Mouse (Mus musculus) MN1 (cell line): ENCODE measurements around the gene Rpl26.
A peak's percentile ranks its signal among the peaks of the same experiment; 100 is the strongest.

ENCODE experiments used
- DNase-seq: peaks from one replicate; pipeline ENCODE4 v3.0.0-alpha.2; 2016; ENCODE audit warnings: low spot score

Rpl26 gene

DNA sequence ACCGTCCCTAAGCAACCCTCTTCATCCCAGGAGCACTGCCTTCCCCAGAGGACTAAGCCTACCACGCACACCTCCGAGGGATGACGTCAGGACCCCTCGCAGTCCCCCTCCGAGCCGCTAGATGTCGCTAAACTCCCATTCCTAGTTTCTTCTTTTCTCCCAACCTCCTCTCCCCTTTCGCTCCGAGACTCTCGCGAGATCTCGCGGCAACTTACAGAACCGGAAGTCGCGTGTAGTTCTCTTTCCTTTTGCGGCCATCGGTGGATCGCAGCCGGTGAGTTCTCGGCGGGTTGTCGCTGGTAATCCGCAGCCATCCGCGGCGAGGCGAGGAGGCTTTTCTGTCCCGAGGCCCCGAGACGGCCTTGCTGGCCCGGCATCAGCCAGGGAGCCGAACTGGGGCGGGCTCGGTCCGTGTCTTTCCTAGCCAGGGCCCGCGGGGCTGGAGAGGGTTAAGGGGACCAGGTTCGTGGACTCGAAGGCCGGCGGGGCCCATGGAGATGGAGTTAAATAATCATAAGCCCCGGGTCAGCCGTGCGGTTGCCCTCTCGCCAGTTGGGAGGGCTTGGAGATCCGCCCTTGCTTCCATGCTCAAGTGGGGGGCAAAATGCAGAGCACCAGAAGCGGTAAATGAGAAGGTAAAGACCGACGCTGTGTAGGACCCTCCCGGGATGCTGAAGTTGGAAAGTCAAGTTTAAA lies at the start of gene Rpl26:
Rpl26 (plus strand) TSS at position 233 of the 696 bp plus-strand sequence.
- DNase-seq: peak; percentile 98

DNA sequence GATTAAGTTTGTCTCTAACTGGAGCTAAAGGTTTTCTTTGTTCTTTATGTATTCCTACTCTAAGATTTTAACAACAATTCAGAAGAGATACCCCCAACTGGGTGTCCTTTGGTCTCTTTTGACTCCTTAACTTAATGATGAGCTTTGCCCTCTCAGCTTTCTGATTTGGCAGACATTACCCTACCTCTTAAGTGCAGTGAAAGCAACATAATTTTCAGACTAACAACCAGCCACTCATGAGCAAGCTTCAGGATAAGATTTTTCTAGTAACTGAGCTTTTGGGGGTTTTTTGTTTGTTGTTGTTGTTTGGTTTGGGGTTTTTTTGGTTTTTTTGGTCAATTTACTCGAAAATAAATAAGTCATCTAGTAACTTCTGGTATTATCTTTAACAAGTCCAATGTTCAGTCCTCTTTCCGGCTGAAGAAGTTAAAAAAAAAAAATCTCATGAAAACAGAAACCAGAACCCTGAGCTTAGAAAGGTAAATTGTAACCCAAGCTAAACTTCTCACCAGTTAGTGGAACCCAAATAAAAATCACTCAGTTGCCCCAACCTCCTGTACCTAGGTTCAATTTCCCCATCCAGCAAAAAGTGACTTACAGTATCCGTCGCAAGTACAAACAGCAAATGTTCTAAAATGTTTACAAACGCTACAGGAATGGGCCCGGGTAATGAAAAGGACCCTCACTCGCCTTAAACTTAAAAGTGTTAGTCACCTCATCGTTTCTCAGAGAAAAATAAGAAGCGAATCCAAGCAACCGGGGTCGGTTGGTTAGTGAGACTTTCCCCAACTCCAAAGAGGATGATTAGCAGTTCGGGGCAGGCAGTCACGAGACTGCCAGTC lies 49.5 kb upstream of the Rpl26 start:
- DNase-seq: no peak

DNA sequence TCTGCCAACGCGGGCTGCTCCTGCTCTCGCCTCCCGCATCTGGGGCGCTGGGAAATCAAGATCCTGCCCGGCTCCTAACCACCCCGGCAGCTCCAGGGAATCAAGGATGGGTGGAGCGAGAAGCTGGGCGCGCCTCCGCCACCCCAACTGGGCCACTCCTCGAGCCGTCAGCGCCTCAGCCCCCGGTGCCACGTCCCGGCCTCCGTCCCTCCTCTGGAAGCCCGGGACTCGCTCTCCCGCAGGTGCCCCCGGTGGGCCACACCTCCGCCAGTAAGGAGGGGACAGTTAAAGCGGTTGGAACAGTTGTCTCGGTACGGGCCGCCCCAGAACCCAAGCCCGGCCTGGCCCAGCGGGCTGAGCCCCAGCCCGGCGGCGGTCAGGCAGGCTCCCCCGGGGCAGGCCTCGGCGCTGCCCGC lies 48.9 kb upstream of the Rpl26 start:
- peak; percentile 79 for DNase-seq

DNA sequence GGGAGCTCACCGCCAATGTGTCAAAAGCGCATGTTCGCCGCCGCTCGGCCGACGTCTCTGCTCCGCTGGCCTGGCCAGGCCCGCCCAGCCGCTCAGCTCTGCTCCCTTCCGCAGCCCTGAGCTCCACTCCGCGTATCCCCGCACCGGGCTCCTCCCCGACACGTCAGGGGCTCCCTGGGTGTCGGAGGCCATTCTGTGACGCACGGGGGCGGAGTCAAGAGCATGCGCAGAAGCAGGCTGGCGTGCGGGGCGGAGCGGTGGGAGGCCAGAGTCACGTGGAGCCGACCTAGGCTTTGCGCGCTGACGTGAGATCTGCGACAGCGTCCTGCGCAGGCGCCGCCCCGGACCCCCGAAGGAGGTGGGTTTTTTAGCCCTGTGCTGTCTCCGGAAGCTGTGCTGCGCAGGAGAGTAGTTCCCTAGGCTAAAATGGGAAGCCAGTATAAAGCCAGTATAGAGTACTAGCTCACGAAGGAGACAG lies 48.4 kb upstream of the Rpl26 start:
- peak; percentile 99 for DNase-seq

DNA sequence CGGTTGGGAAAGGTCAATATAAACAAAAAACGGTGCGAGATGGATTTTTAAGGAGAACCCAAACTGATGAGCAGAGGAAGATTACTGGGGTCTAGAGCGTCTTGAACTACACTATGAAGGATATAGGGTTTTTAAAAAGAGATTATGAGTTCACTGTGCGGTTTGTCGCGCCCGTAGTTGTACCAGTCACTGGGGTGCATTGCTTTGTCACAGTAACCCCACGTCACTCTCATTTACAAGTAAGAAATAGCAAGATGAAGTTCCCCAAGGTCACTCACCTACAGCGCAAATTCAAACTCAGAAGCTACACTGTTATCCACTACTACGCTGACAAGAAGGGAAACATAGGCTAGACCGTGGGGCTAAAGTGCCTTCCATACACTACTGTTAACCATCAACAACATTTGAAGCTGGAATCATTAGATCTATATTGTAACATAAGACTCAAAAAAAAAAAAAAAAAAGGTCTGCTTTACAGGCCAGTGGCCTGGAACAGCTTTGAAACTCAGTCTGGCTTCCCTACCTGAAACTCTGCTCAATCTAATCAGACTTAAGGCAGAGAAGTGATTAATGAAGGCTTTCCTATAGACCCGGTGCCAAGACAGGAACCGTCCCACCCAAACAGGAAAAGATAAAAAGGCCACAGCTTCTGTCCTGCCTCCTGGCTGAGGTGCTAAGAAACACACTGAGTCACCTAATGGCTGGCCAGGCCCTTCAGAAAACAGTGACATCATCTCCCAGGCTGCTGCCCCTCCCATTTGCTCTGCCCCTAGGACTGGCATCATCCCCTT lies 47.6 kb upstream of the Rpl26 start:
- DNase-seq: peak; percentile 88

DNA sequence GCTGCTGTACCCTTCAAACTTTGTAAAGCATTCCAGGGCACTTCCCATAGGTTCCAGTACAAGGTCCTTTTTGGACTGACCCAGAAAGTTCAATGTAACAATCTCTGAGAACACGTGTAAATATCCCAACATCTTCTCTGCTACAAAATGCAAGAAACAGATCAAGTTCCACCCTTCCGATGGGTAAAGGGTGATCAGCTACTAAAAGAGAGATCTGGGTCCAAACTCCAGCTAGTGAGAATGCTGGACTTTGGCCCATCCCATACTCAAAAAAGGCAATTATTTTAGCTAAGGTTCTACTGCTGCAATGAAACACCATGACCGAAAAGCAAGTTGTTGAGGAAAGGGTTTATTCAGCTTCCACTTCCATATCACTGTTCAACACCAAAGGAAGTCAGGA lies 46.8 kb upstream of the Rpl26 start:
- no peak for DNase-seq

DNA sequence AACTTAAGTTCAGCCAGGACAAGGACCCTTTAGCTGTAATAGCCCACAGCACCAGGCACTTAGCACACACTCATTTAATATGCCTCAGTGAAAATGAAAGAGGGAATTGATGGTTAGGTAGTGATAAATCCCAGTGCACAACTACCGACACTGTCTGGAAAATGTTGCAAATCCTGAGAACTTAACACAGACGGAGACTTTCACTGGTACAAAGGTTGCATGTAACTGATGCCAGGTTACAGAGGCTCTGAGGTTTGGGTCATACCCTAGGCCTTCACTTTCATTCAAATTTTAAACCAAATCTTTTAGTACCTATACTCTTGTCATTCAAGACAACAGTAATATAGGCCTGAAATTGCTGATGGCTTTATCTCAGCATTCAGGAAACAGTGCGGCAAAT lies 44.1 kb upstream of the Rpl26 start:
- no peak for DNase-seq

DNA sequence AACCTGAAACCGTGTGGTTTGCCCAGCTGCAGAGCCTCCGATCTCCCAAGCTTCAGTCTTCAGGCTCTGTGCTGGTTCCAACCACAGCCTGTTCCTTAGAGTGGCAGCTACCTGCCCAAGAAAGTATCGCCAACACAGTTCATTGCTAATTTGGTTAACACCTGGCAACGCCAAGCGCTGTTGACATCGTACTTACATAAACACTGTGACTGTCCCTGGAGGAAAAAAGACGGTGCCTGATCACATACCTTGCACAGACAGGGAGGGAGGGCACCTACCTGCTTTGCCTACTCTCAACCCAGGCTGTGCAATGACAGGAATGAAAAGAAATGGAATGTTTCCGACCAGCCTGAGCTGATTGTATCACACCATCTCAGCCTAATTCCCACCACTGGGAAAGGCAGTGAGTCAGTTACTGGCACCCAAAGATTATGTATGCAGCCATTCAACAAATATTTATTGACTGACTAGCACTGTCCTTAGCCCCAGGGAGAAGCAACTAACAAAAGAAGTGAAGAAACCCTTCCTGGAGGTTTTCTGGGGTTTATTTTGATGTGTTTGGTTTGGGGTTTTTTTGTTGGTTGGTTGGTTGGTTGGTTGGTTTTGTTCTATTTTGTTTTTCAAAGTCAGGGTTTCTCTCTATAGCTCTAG lies 41.3 kb upstream of the Rpl26 start:
- no peak for DNase-seq

DNA sequence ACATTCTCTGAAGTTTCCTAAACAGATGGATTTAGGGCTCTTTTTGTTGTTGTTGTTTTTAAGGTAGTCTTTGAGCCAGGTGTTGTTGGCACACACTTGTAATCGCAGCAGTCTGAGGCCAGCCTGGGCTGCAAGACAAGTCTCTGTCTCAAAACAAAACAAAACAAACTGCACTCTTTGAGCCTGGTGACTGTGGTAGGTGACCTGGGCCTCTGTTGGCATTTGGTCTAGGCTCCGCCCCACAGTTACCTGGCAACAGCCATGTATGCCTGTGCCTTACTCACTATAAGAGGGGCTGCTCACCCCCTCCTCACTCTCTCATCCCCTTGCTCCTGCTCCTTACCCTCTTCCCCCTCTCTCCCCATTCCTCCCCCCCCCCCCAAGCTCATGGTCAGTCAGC lies 39.1 kb upstream of the Rpl26 start:
- DNase-seq: no peak

DNA sequence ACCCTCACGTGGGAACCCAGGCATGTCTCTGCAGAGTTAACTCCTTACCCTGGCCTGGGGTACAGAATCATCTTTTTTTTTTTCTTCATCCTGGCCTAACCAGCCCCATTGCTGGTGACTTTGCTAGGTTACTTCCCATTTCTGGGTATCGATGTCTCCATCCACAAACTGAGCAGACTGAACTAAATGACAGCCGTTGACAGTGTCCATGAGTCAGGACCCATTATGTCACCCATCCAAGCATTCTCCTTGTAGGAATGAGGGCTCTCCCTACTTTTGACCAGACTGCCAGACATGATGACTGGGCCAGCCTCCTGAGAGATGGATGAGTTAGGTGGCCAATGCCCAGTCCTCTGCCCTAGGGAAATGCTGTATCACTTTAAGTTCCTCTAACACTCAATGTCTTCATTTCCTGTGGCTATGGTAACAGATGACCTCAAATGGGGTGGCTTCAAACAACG lies 37.7 kb upstream of the Rpl26 start:
- no peak for DNase-seq

DNA sequence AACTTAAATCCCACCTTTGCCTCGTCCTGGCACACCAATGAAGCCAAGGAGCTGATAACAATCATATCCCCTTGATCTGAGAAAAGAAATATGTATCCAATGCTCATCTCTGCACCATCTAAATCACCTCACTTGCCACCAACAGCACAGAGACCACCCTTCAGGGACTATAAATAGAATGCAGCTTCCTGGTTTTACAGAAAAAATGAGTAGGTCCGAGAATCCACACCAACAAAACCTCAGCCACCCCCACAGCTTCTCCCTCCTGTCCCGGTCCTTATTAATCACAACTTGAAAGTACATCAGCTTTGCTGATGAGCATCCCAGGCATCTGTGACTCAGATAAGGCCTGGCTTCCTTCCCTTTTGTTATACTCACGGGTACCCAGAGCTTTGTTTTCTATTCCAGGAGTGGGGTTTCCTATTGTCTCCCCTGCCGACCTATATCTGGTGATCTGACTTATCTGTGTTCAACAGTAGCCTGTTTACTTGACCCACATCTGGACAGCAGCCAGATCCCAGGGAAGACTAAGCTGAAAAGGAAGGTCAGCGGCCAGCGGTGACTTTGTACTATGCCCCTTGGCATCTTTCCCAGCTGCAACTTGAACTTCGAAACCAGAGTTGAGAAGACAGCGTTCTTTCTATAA lies 36.7 kb upstream of the Rpl26 start:
- peak; percentile 57 for DNase-seq

DNA sequence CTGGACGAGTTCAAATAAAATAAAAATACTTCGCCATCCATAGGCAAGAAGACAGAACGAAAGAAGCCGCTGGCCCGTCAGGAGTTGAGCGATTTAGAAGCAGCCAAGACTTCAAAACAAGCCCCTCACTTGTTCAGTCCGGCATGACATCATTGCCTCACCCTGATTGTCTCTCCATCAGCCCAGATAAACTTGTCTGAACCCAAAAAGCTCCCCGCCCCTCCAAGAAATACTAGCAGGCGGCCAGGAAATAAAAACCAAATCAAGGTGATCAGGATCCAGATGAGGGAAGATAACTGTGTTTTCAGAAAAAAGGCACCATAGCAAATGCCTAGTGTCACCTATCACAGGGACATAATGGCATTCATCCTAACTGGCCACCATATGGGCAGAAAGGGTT lies 30.1 kb upstream of the Rpl26 start:
- DNase-seq: no peak

DNA sequence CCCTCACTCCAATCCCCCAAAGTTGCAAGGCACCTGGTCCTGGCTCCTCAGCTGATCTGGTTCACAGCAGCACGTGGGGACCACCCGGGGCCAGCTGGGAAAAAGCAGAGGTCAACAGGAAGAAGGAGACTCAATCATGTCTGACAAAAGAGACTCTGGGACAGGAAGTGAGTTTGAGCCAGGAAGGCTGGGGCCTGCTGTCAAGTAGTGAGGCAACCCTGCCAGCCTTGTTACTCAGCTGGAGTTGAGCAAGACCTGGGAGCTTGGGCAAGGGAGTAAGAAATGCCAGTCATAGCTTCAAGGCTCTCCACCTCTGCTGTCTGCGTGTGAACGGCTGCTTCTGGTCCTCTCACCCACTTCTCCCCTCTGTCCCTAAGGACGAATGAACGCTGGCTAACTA lies 29.6 kb upstream of the Rpl26 start, which contains the start of gene Ndel1:
Ndel1 (minus strand) TSS at position 111 of the 400 bp plus-strand sequence.
- DNase-seq: no peak

DNA sequence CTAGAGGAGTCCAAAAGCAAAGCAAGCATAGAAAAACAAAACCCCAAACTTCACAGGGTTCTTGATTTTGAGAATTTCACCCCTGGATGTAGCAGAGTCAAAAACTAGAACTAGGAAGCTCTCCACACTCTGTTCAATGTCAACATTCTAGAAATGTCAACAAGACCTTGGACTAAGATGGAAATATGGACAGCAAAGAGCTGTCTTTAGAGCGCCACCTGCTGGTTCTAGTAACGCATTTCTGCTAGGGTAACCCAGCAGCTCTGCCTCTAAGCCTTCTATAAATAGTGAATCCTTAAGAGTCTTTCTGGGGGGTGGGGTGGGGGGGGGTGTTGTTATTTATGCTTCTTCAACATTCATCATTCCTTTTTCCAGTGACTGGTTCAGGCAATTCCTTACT lies 26.5 kb upstream of the Rpl26 start:
- peak; percentile 79 for DNase-seq

DNA sequence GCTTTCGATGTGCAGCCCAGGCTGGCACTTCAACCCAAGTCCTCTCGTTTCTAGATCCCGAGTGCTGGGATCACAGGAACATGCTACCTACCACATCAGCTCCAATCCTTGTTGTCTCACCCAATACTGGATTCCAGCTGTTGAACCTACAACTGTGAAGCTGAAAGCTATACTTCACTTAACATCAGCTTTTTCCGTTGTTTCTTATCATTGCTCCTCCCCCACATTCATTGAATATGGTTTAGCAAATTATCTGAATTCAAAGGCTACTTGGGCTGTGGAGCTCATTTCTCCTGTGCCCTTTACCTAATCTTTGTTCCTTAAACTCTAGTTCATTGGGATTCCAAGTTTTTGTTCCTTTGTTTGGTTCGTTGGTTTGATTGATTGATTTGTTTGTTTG lies 22.6 kb upstream of the Rpl26 start:
- no peak for DNase-seq

DNA sequence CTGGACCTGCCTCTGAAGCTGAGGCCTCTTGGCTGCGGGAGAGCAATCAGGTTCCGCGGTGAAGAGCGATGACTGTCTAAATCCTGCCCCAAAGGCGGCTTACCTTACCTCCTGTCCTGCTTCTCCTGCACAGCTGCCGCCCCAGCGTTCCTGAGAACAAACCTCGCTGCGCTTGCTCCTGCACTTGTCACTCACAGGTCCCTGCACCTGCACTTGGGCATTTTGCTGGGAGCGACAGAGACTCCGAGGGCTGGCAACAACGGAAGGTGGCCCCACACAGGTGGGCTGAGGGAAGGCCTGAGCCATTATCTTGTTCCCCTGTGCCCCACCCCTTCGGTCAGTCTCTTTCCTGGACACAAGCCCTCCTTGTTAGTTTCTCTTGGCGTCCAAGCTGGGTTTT lies 19.3 kb upstream of the Rpl26 start:
- DNase-seq: no peak

DNA sequence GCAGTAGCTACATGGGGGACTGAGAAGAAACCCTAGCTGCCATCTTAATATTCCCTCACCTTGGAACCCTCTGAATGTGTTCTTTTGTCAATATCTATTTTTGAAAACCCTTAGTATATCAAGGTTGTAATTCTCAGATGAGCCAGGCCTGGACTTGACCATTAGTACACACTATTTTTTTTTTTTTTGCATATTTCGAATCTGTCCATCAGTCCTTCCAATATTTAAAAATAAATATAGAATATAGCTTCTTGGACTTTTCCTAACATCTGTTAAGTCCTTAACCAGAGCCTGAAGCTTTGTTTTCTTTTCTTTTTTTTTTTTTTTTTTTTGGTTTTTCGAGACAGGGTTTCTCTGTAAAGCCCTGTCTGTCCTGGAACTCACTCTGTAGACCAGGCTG lies 17.5 kb upstream of the Rpl26 start:
- DNase-seq: no peak

DNA sequence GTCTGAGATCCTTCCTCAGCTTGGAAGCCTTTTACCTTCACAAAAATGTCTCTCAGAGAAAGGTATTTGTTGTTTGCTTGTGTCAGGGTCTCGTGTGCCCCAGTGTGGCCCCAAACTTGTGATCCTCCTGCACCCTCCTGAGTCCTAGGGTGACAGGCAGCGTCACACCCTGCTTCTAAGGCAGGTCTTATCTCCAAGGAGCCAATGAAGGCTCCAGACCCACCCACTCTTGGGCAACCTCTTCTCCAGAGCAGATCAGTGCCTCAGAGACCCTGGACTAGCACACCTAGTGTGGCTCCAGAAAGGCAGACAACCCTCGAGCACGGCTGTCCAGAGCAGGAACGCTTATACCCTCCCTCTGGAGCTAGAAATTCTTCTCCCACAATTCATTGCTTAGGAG lies 17.0 kb upstream of the Rpl26 start:
- no peak for DNase-seq

DNA sequence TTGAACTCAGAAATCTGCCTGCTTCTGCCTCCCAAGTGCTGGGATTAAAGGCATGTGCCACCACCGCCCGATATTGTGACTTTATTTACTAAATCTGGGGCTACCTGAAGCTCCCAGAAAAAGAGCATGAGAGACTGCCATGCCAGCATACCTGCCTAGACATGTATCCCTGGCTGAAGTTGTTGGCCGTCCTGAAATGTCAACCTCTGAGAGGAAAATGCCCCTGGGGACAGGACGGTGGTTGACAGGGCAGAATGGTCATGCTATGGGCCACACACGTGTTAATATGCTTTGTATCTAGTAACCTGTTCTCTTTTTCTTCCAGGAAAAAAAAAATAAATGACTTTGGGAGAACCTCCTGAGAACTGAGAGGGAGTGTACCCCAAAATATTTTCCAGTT lies 15.3 kb upstream of the Rpl26 start:
- DNase-seq: no peak

DNA sequence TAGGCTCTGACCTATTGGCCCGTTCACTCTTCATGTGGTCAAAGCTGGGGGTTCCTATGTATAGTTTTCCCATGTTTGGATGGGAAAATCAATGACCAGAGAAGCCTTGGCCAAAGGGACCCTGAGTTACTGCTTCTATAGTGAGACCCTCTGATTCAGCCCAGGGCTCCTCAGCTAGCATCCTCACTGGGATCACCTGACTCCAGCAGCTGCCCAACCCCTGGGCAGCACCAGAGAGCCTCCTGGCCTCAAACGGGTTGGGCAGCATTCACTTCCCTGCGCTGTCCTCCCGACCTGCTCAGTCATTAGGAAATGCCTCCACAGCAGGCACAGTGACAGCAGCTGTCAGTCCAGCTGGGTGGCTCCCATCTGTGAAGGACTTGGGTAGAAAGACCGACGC lies 13.1 kb upstream of the Rpl26 start, which contains the start of gene Rnf222:
Rnf222 (plus strand) TSS at position 301 of the 400 bp plus-strand sequence.
- no peak for DNase-seq

DNA sequence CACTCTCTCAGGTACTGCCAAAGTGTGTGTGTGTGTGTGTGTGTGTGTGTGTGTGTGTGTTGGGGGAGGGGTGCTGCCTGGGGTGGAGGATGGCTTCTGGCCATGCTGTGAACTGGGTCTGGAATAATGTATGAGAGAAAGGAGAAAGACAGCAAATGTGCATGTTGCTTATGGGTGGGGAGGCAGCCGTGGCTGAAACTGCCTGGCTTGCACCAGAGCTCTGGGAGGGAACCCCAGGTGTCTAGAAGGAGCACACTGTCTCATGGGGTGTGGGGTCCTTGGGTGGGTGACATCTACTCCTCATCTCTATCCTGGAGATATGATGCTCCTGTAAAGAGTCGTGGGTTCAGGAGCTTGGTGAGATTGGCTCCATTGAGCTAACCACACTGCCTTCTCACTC lies 12.7 kb upstream of the Rpl26 start:
- no peak for DNase-seq
